Mouse (Mus musculus): Measurements from ENCODE around the gene Lim2. TPM values are rescaled to one million over a fixed set of nuclear protein-coding genes. Genes with fewer than 3 reads are reported as not detected.

The Lim2 gene
- polyA plus RNA-seq, 1 experiment from 2014 or later = 0.24 TPM

GRCm38 (mm10) chr7:43438611-43439010 is 11.1 kb downstream of the Lim2 start:
- DNase-seq (ENCODE audit: low spot score) = no peak
- Histone ChIP-seq H3K36me3 (replicated peaks; ENCODE audit: control insufficient read depth, insufficient read depth, low read depth, low read length) (no peaks in the 10 kb centered on the region), H3K27me3 (ENCODE audit: control insufficient read depth, insufficient read depth, low read length) (no peaks in the 10 kb centered on the region), H3K4me2 (ENCODE audit: low read depth, low read length) (no peak overlapping the region), H3K9me3 (replicated peaks; ENCODE audit: control insufficient read depth, low read length) (no peaks in the 10 kb centered on the region), H3K27ac (replicated peaks; ENCODE audit: low read depth, low read length) (no peak overlapping the region), H3K4me1 (ENCODE audit: control insufficient read depth, insufficient read depth, low read length) (no peaks in the 10 kb centered on the region), H3K4me3 (ENCODE audit: low read depth, low read length) (no peak overlapping the region), H3K9ac (replicated peaks; ENCODE audit: low read length) (no peak overlapping the region)
- no peak for ATAC-seq (replicated peaks; ENCODE audit: insufficient number of reproducible peaks, low FRiP score, low TSS enrichment, low read depth)
- WGBS = 83% methylated on average over 4 of the region's 4 CpGs

- 82% methylated on average over 6 of the region's 6 CpGs for WGBS
- no peaks in the 10 kb centered on the region for H3K36me3 ChIP-seq (replicated peaks; ENCODE audit: control insufficient read depth, insufficient read depth, low read depth, low read length)
- H3K9ac ChIP-seq (replicated peaks; ENCODE audit: low read length) = no peak within 1 kb of the TSS
- H3K9me3 ChIP-seq (replicated peaks; ENCODE audit: control insufficient read depth, low read length) = no peaks in the 10 kb centered on the region
- no peaks in the 10 kb centered on the region for H3K4me1 ChIP-seq (ENCODE audit: control insufficient read depth, insufficient read depth, low read length)
- ATAC-seq (replicated peaks; ENCODE audit: insufficient number of reproducible peaks, low FRiP score, low TSS enrichment, low read depth) (no peak), DNase-seq (ENCODE audit: low spot score) (no peak)
- no peak within 1 kb of the TSS for H3K27ac ChIP-seq (replicated peaks; ENCODE audit: low read depth, low read length)
- H3K4me3 ChIP-seq (ENCODE audit: low read depth, low read length) = no peak within 1 kb of the TSS
- H3K27me3 ChIP-seq (ENCODE audit: control insufficient read depth, insufficient read depth, low read length) = no peaks in the 10 kb centered on the region
- no peak within 1 kb of the TSS for H3K4me2 ChIP-seq (ENCODE audit: low read depth, low read length)
These were observed 13.0 kb downstream of the Lim2 start, which contains the start of gene Cldnd2 for GRCm38 (mm10) chr7:43440482-43440881. Gene Cldnd2, plus strand, starts transcription at chr7:43440782.

- no peak overlapping the region for H3K9ac ChIP-seq (replicated peaks; ENCODE audit: low read length)
- H3K4me2 ChIP-seq (ENCODE audit: low read depth, low read length) = no peak overlapping the region
- no peak overlapping the region for H3K27ac ChIP-seq (replicated peaks; ENCODE audit: low read depth, low read length)
- WGBS = 77% methylated on average over 3 of the region's 3 CpGs
- H3K4me1 ChIP-seq (ENCODE audit: control insufficient read depth, insufficient read depth, low read length) = no peaks in the 10 kb centered on the region
- DNase-seq (ENCODE audit: low spot score) = no peak
- H3K4me3 ChIP-seq (ENCODE audit: low read depth, low read length) = no peak overlapping the region
- no peaks in the 10 kb centered on the region for H3K9me3 ChIP-seq (replicated peaks; ENCODE audit: control insufficient read depth, low read length)
- H3K36me3 ChIP-seq (replicated peaks; ENCODE audit: control insufficient read depth, insufficient read depth, low read depth, low read length) = no peaks in the 10 kb centered on the region
- no peak for ATAC-seq (replicated peaks; ENCODE audit: insufficient number of reproducible peaks, low FRiP score, low TSS enrichment, low read depth)
- H3K27me3 ChIP-seq (ENCODE audit: control insufficient read depth, insufficient read depth, low read length) = no peaks in the 10 kb centered on the region
These were observed 13.6 kb downstream of the Lim2 start for GRCm38 (mm10) chr7:43441071-43441470.

GRCm38 (mm10) chr7:43442684-43443083 is 15.2 kb downstream of the Lim2 start:
- Histone ChIP-seq H3K4me3 (ENCODE audit: low read depth, low read length) (peak overlapping the region; percentile 47), H3K36me3 (replicated peaks; ENCODE audit: control insufficient read depth, insufficient read depth, low read depth, low read length) (no peaks in the 10 kb centered on the region), H3K9me3 (replicated peaks; ENCODE audit: control insufficient read depth, low read length) (no peaks in the 10 kb centered on the region), H3K4me1 (ENCODE audit: control insufficient read depth, insufficient read depth, low read length) (no peaks in the 10 kb centered on the region), H3K9ac (replicated peaks; ENCODE audit: low read length) (peak overlapping the region; percentile 67), H3K27ac (replicated peaks; ENCODE audit: low read depth, low read length) (peak overlapping the region; percentile 77), H3K27me3 (ENCODE audit: control insufficient read depth, insufficient read depth, low read length) (no peaks in the 10 kb centered on the region), H3K4me2 (ENCODE audit: low read depth, low read length) (peak overlapping the region; percentile 84)
- DNase-seq (ENCODE audit: low spot score) (no peak), ATAC-seq (replicated peaks; ENCODE audit: insufficient number of reproducible peaks, low FRiP score, low TSS enrichment, low read depth) (no peak)
- WGBS = 9% methylated on average over 9 of the region's 9 CpGs

- under 1% methylated on average over 36 of the region's 36 CpGs for WGBS
- ATAC-seq (replicated peaks; ENCODE audit: insufficient number of reproducible peaks, low FRiP score, low TSS enrichment, low read depth) = peak; percentile 88
These were observed 15.9 kb downstream of the Lim2 start for GRCm38 (mm10) chr7:43443126-43443916.

GRCm38 (mm10) chr7:43443917-43444293 is 16.4 kb downstream of the Lim2 start, which contains the start of the genes Etfb and Gm45233:
Gene Etfb, plus strand, starts transcription at chr7:43444083.
Gene Gm45233, plus strand, starts transcription at chr7:43444128.
- no peaks in the 10 kb centered on the region for H3K4me1 ChIP-seq (ENCODE audit: control insufficient read depth, insufficient read depth, low read length)
- H3K36me3 ChIP-seq (replicated peaks; ENCODE audit: control insufficient read depth, insufficient read depth, low read depth, low read length) = no peaks in the 10 kb centered on the region
- H3K27ac ChIP-seq (replicated peaks; ENCODE audit: low read depth, low read length) = peak within 1 kb of the TSS; percentile 77
- peak; percentile 96 for ATAC-seq (replicated peaks; ENCODE audit: insufficient number of reproducible peaks, low FRiP score, low TSS enrichment, low read depth)
- peak within 1 kb of the TSS; percentile 84 for H3K4me2 ChIP-seq (ENCODE audit: low read depth, low read length)
- no peaks in the 10 kb centered on the region for H3K27me3 ChIP-seq (ENCODE audit: control insufficient read depth, insufficient read depth, low read length)
- peak within 1 kb of the TSS; percentile 67 for H3K9ac ChIP-seq (replicated peaks; ENCODE audit: low read length)
- H3K4me3 ChIP-seq (ENCODE audit: low read depth, low read length) = peak within 1 kb of the TSS; percentile 47
- DNase-seq (ENCODE audit: low spot score) = peak; percentile 95
- no peaks in the 10 kb centered on the region for H3K9me3 ChIP-seq (replicated peaks; ENCODE audit: control insufficient read depth, low read length)
- under 1% methylated on average over 27 of the region's 27 CpGs for WGBS

More at GRCm38 (mm10) chr7:43443126-43443916, 15.9 kb downstream of the Lim2 start:
- Histone ChIP-seq H3K4me2 (ENCODE audit: low read depth, low read length) (peak overlapping the region; percentile 84), H3K4me3 (ENCODE audit: low read depth, low read length) (peak overlapping the region; percentile 47), H3K9me3 (replicated peaks; ENCODE audit: control insufficient read depth, low read length) (no peaks in the 10 kb centered on the region), H3K27ac (replicated peaks; ENCODE audit: low read depth, low read length) (peak overlapping the region; percentile 77), H3K36me3 (replicated peaks; ENCODE audit: control insufficient read depth, insufficient read depth, low read depth, low read length) (no peaks in the 10 kb centered on the region), H3K9ac (replicated peaks; ENCODE audit: low read length) (peak overlapping the region; percentile 67), H3K4me1 (ENCODE audit: control insufficient read depth, insufficient read depth, low read length) (no peaks in the 10 kb centered on the region), H3K27me3 (ENCODE audit: control insufficient read depth, insufficient read depth, low read length) (no peaks in the 10 kb centered on the region)
- DNase-seq (ENCODE audit: low spot score) = peak; percentile 70

- Histone ChIP-seq H3K27me3 (ENCODE audit: control insufficient read depth, insufficient read depth, low read length) (no peaks in the 10 kb centered on the region), H3K27ac (replicated peaks; ENCODE audit: low read depth, low read length) (no peak overlapping the region), H3K9me3 (replicated peaks; ENCODE audit: control insufficient read depth, low read length) (no peaks in the 10 kb centered on the region), H3K9ac (replicated peaks; ENCODE audit: low read length) (no peak overlapping the region), H3K4me3 (ENCODE audit: low read depth, low read length) (no peak overlapping the region), H3K4me1 (ENCODE audit: control insufficient read depth, insufficient read depth, low read length) (no peaks in the 10 kb centered on the region), H3K4me2 (ENCODE audit: low read depth, low read length) (no peak overlapping the region), H3K36me3 (replicated peaks; ENCODE audit: control insufficient read depth, insufficient read depth, low read depth, low read length) (no peaks in the 10 kb centered on the region)
- ATAC-seq (replicated peaks; ENCODE audit: insufficient number of reproducible peaks, low FRiP score, low TSS enrichment, low read depth) = no peak
- no peak for DNase-seq (ENCODE audit: low spot score)
- 89% methylated on average over 4 of the region's 4 CpGs for WGBS
These were observed 20.3 kb downstream of the Lim2 start for GRCm38 (mm10) chr7:43447801-43448200.

- H3K4me1 ChIP-seq (ENCODE audit: control insufficient read depth, insufficient read depth, low read length) = no peaks in the 10 kb centered on the region
- no peaks in the 10 kb centered on the region for H3K27me3 ChIP-seq (ENCODE audit: control insufficient read depth, insufficient read depth, low read length)
- no peak overlapping the region for H3K27ac ChIP-seq (replicated peaks; ENCODE audit: low read depth, low read length)
- DNase-seq (ENCODE audit: low spot score) = no peak
- no peak for ATAC-seq (replicated peaks; ENCODE audit: insufficient number of reproducible peaks, low FRiP score, low TSS enrichment, low read depth)
- no peak overlapping the region for H3K4me2 ChIP-seq (ENCODE audit: low read depth, low read length)
- no peak overlapping the region for H3K9ac ChIP-seq (replicated peaks; ENCODE audit: low read length)
- no peak overlapping the region for H3K4me3 ChIP-seq (ENCODE audit: low read depth, low read length)
- WGBS = 76% methylated on average over 2 of the region's 3 CpGs
- H3K9me3 ChIP-seq (replicated peaks; ENCODE audit: control insufficient read depth, low read length) = no peaks in the 10 kb centered on the region
- H3K36me3 ChIP-seq (replicated peaks; ENCODE audit: control insufficient read depth, insufficient read depth, low read depth, low read length) = no peaks in the 10 kb centered on the region
These were observed 20.8 kb downstream of the Lim2 start for GRCm38 (mm10) chr7:43448246-43448645.
